Mouse (Mus musculus): Measurements from ENCODE around the gene St3gal5. TPM values are rescaled to one million over a fixed set of nuclear protein-coding genes. Genes with fewer than 3 reads are reported as not detected.
"Not testable (repeated sequence)": the region's sequence is repeated elsewhere in the genome, so short reads cannot be mapped to it uniquely, and the experiment has no call there.

Gene St3gal5
- total RNA-seq, 2 experiments from 2014 or later: 85.0 to 99.9 TPM

- intact Hi-C loops (cut with DNase I): no loop called here
- peak in 1 of 2 experiments; percentile 40 for DNase-seq
These were observed 27.1 kb downstream of the St3gal5 start for GRCm38 (mm10) chr6:72124315-72125103.

DNA sequence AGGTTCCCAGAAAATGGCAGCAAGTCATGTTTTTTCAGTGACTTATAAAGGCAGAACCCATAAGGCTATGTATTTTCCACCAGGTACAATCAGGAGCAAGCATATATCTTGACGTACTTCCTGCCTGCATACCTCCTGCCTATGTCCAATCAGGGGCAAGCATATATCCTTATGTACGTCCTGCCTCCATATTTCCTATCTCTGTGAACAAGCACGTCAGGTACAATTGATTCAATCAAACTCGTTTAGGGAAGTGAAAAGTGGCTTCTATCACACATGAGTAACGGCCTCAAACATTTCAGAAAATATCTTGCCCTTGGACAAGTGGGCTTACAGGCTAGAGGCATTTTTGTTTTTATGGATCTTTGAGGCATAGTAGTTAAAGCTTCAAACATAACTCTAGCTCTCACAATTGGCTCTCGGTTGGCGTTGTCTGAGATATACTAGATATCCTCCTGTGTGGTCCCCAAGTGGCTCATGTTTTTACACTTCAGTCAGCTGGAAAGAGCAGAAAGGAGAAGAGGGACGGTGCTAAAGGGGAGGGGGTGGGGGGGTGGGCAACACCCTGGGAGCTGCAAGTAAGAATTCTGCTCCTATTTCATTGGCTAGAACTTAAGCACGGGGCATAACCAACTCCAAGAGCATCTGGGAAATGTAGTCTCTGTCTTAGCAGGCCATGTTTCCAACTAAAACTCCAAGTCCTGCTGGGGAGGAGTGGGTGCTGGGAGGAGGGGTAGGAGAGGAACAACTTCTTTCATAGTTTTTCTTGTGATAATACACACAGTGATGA lies 28.9 kb downstream of the St3gal5 start:
- no peak for DNase-seq
- intact Hi-C loops (cut with DNase I): no loop called here

GRCm38 (mm10) chr6:72130056-72130455 lies 32.7 kb downstream of the St3gal5 start:
- DNase-seq: no peak
- intact Hi-C loops (cut with DNase I): no loop called here

DNA sequence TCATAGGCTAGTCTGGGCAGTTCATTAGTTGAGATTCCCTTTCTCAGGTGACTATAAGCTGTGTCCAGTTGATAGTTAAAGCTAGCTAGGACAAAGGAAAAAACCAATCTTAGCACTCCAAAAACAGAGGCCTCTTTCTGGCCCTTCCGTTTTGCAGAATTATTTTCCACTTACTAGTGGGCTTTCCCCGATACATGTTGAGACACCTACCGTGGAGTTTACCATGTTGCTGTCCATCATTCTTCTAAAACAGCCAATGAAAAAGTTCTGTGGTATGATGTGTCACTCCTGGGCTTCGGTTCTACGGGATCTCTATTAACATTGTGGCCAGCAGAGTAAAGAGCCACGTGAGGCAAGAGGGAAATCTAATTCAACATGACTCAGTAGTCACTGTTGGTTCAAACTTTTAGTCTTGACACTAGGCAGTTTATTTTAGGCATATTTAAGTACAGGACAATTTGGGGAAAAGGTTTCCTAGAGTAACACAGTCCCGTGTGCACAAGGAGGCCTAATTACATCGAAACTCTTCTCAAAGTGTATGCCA lies 35.4 kb downstream of the St3gal5 start:
- no peak for DNase-seq

DNA sequence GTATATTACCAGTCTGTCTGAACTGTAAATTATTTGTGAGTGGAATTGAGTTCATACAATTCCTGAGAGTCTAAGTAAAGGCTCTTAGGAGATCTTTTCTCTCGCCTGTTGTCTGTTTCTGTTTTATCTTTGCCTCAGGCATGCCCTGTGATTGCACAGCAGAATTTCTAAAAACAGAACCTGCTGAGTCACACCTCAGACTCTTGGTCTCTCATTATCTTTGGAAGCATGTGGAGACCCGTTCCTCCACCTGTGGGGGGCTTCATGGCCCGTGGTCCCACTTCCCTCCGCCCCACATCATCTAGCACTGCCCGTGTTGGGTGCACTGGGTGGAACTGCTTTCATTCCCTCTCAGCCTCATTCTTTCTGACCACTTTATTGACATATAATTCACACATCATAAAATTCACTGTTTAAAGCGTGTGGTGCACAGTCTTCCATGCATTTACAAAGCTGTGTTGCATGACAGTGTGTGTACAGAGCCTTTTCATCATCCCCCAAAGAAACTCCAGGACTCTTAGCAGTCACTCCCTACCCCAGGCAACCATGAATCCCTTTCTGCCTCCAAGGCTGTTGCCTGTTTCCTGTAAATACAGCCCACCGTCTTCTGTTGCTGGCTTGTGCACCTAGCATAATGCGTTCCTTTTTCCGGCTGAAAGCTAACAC lies 37.6 kb downstream of the St3gal5 start:
- intact Hi-C loops (cut with DNase I): no loop called here
- DNase-seq: no peak

More for the DNA sequence above, 35.4 kb downstream of the St3gal5 start:
- intact Hi-C loops (cut with DNase I): no loop called here

GRCm38 (mm10) chr6:72136016-72136415 lies 38.6 kb downstream of the St3gal5 start:
- DNase-seq: no peak
- intact Hi-C loops (cut with DNase I): no loop called here

- intact Hi-C loops (cut with DNase I): no loop called here
- no peak for DNase-seq
These were observed 39.2 kb downstream of the St3gal5 start for GRCm38 (mm10) chr6:72136543-72136942.

DNA sequence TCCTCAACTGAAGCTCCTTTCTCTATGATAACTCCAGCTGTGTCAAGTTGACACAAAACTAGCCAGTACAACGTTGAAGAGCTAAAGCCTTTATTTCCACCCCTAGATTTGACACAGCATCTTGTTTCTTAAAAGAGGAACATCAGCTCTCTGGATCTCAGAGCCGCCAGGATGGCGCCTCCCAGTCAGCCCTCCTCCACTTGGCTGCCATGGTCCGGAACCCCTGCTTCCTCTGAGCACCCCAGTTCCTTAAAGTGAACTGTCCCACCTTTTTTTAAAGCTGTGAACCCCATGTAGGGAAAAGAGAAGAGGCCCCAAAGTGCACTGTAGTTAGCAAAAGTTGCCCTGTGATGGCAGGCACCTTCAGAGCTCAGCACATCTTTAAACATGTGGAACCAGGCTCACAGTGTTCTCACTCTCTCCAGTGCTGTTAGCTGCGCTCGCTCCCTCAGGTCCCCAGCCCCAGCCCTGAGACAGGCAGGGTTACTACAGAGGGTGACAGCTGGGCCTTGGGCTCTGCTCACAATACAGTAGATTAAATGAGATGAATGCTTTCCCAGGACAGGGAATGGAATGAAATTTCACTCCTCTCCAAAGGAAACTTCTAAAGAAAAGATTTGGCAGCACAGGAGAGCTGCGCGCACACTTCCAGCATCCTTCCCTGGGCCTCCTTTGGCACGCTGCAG lies 42.3 kb downstream of the St3gal5 start:
- no peak for DNase-seq
- intact Hi-C loops (cut with DNase I): no loop called here

DNA sequence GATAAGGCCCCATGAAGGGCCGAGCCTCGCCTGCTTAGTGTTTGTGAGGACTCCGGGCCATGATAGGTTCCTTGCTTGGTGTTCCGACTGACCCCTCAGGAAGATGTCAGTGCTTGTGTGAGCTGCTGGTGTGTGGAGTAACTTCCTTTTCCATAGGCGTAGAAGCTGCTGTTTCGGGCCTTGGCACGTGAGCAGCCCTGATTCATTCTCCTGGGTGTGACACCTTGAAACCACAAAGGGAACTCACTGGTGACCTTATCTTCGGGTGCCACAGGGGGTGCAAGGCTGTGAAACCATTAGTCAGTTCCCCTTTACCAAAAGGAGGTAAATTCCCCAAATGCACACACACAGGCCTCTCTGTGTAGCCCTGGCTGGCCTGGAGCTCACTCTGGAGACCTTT lies 43.0 kb downstream of the St3gal5 start:
- no peak for DNase-seq
- intact Hi-C loops (cut with DNase I): no loop called here

GRCm38 (mm10) chr6:72141191-72141590 lies 43.8 kb downstream of the St3gal5 start:
- intact Hi-C loops (cut with DNase I): no loop called here
- no peak for DNase-seq

GRCm38 (mm10) chr6:72142561-72142960 lies 45.2 kb downstream of the St3gal5 start:
- no peak for DNase-seq
- intact Hi-C loops (cut with DNase I): no loop called here

- intact Hi-C loops (cut with DNase I): no loop called here
- DNase-seq: no peak
These were observed 47.0 kb downstream of the St3gal5 start for GRCm38 (mm10) chr6:72144353-72144752.

- DNase-seq: no peak
- intact Hi-C loops (cut with DNase I): no loop called here
These were observed 49.4 kb downstream of the St3gal5 start for GRCm38 (mm10) chr6:72146803-72147202.

GRCm38 (mm10) chr6:72148721-72149120 lies 51.3 kb downstream of the St3gal5 start:
- intact Hi-C loops (cut with DNase I): no loop called here
- DNase-seq: no peak

- intact Hi-C loops (cut with DNase I): no loop called here
- no peak for DNase-seq
These were observed 52.4 kb downstream of the St3gal5 start for GRCm38 (mm10) chr6:72149797-72150196.

- intact Hi-C loops (cut with DNase I): no loop called here
- DNase-seq: no peak
These were observed 55.3 kb downstream of the St3gal5 start for GRCm38 (mm10) chr6:72152707-72153106.

- intact Hi-C loops (cut with DNase I): no loop called here
- peak in 1 of 2 experiments; percentile 34 for DNase-seq
These were observed 56.1 kb downstream of the St3gal5 start for GRCm38 (mm10) chr6:72153455-72153854.

DNA sequence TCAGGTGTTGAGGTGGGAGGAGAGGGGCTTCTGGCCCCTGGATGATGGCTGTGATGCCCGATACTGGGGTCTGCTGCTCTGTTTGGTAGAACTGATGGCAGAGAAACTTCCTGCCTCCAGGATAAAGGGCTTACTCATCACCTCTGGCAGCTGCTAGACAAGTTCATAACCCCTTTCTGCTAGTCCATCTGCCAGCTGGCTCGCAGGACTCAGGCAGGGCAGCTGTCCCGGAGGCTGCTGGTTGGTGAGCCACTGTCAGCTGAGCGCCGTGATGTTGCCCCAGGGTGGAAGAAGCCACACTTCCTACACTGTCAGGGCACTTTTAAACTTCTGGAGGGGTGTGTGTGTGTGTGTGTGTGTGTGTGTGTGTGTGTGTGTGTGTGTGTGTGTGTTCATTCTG lies 56.6 kb downstream of the St3gal5 start:
- intact Hi-C loops (cut with DNase I): not testable (repeated sequence)
- DNase-seq: peak; percentile 78 to 88

GRCm38 (mm10) chr6:72154938-72155531 lies 57.6 kb downstream of the St3gal5 start:
- intact Hi-C loops (cut with DNase I): no loop called here
- no peak for DNase-seq

- no peak for DNase-seq
- intact Hi-C loops (cut with DNase I): no loop called here
These were observed 58.3 kb downstream of the St3gal5 start for GRCm38 (mm10) chr6:72155649-72156048.

Measured in gastrocnemius, postnatal 36 days (tissue).